Mouse (Mus musculus) intestine, embryonic 15.5 days (tissue): ENCODE measurements around the gene Gabra3. TPM values are rescaled to one million over a fixed set of nuclear protein-coding genes. Genes with fewer than 3 reads are reported as not detected.

Source experiments
- ATAC-seq: fragments of 200-750 bp; cut with Nextera tagmentation; 2 replicates; pipeline ENCODE4 v1.8.0; 2017; ENCODE audit warnings: moderate TSS enrichment, moderate library complexity
- H3K27ac ChIP-seq: fragments of 300-500 bp; sonication (generic); 2 replicates; pipeline ENCODE4 v1.5.1; 2015; ENCODE audit warnings: mild to moderate bottlenecking, inconsistent platforms
- H3K27me3 ChIP-seq: fragments of 300-500 bp; sonication (generic); replicated peaks from 2 replicates; pipeline ENCODE4 v1.6.1; 2015; ENCODE audit warnings: inconsistent platforms
- H3K36me3 ChIP-seq: fragments of 300-500 bp; sonication (generic); 2 replicates; pipeline ENCODE4 v1.6.1; 2015; ENCODE audit warnings: inconsistent platforms
- H3K4me1 ChIP-seq: fragments of 300-500 bp; sonication (generic); replicated peaks from 2 replicates; pipeline ENCODE4 v1.6.1; 2015; ENCODE audit warnings: inconsistent platforms
- H3K4me2 ChIP-seq: fragments of 300-500 bp; sonication (generic); replicated peaks from 2 replicates; pipeline ENCODE4 v1.6.1; 2015; ENCODE audit warnings: mild to moderate bottlenecking, inconsistent platforms
- H3K4me3 ChIP-seq: fragments of 300-500 bp; sonication (generic); replicated peaks from 2 replicates; pipeline ENCODE4 v1.5.1; 2015; ENCODE audit warnings: inconsistent platforms
- H3K9ac ChIP-seq: fragments of 300-500 bp; sonication (generic); 2 replicates; pipeline ENCODE4 v1.6.1; 2015; ENCODE audit warnings: inconsistent platforms
- H3K9me3 ChIP-seq: fragments of 300-500 bp; sonication (generic); 2 replicates; pipeline ENCODE4 v1.6.1; 2016; ENCODE audit warnings: inconsistent platforms
- WGBS: fragments of 180-500 bp; shearing (Covaris S2); methylation state at CpG from one replicate; pipeline ENCODE4 v1.1.7; 2015; 5-methylcytosine and 5-hydroxymethylcytosine counted together
- microRNA counts: library from miRNA; unstranded; fragments of <30 nt; microRNA quantifications from one replicate; lab custom pipeline; 2016
- polyA plus RNA-seq: library from polyadenylated mRNA; unstranded; fragments of >200 nt; fragmentation: Nextera tagmentation; extraction: Ambion mirVana; gene quantifications from 2 replicates; pipeline ENCODE4 v1.2.1, GENCODE M21; 2015

Gabra3 gene
- 2.4 and 2.7 TPM in 2 replicates for polyA plus RNA-seq

DNA sequence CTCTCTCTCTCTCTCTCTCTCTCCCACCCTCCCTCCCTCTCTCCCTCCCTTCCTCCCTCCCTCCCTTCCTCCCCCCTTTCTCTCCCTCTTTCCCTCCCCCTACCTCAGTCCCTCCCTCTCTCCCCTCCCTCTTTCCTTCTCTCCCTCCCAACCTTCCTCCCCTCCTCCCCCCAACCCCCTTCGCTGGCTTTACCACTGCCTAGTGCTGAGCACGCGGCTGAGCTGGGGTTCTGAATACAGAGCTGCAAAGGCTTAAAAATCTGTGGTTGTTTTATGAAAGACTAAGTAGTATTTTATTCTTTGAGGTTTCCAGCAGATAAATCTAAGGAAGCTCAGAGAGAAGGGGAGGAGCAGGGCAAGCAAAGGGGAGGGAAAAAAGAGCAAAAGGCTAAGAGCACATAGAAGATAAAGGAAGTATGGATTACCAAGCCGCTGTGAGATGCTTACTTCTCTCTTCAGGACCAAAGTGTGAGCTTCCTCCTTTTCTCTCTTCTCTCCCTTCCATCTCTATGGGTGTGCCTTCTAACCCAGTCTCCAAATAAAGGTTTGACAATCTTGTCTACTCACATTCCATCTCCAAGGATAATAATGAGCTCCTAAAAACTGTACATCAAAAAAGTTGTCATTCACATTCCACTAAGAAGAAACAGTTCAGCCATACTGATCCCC is at the start of gene Gabra3:
Gabra3 (minus strand) TSS at position 619 of the 669 bp plus-strand sequence.
- Histone ChIP-seq H3K27me3 (no peaks in the 10 kb centered on the region), H3K36me3 (no peaks in the 10 kb centered on the region), H3K4me2 (peak within 1 kb of the TSS; percentile 53), H3K4me3 (peak within 1 kb of the TSS; percentile 24), H3K4me1 (no peaks in the 10 kb centered on the region), H3K9ac (no peak within 1 kb of the TSS), H3K9me3 (no peaks in the 10 kb centered on the region), H3K27ac (no peak within 1 kb of the TSS)
- 14% methylated on average over 4 of the region's 4 CpGs for WGBS
- 0 out of 2 replicates have a peak, but pooled peaks have one; percentile 39 for ATAC-seq

GRCm38 (mm10) chrX:72655789-72656188 is 859 bp downstream of the Gabra3 start:
- H3K4me3 ChIP-seq: peak overlapping the region; percentile 24
- no peak overlapping the region for H3K27ac ChIP-seq
- H3K27me3 ChIP-seq: no peaks in the 10 kb centered on the region
- no peaks in the 10 kb centered on the region for H3K36me3 ChIP-seq
- ATAC-seq: no peak
- H3K9ac ChIP-seq: no peak overlapping the region
- H3K4me1 ChIP-seq: no peaks in the 10 kb centered on the region
- WGBS: 6% methylated on average over 11 of the region's 11 CpGs
- no peaks in the 10 kb centered on the region for H3K9me3 ChIP-seq
- peak overlapping the region; percentile 53 for H3K4me2 ChIP-seq

GRCm38 (mm10) chrX:72655381-72655780 is 1.3 kb downstream of the Gabra3 start:
- Histone ChIP-seq H3K9ac (no peak overlapping the region), H3K27me3 (no peaks in the 10 kb centered on the region), H3K27ac (no peak overlapping the region), H3K4me3 (peak overlapping the region; percentile 24), H3K9me3 (no peaks in the 10 kb centered on the region), H3K36me3 (no peaks in the 10 kb centered on the region), H3K4me1 (no peaks in the 10 kb centered on the region), H3K4me2 (peak overlapping the region; percentile 53)
- ATAC-seq: no peak
- WGBS: 22% methylated on average over 5 of the region's 5 CpGs

DNA sequence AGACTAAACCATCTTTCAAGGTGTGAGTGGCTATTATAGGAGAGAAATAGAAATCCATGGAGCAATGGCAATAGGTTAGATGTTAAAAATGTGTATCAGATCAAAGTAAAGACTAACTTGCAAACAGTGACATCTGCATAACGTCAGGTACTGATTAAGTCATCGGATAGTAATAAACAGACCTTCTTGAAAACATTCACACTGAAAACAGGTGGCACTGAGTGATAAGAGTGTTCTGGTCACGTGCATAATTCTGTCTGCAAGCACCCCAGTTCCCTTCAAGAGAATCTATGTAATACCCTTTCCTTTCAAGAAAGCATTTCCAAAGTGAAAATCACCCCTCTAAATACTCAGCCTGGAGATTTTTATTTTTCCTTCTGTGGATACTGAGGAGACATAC is 6.0 kb downstream of the Gabra3 start:
- H3K27me3 ChIP-seq: no peaks in the 10 kb centered on the region

GRCm38 (mm10) chrX:72644691-72645090 is 12.0 kb downstream of the Gabra3 start:
- no peaks in the 10 kb centered on the region for H3K4me1 ChIP-seq
- WGBS: 59% methylated on average over 2 of the region's 2 CpGs
- H3K27ac ChIP-seq: no peak overlapping the region
- H3K27me3 ChIP-seq: no peaks in the 10 kb centered on the region
- no peak overlapping the region for H3K9ac ChIP-seq
- H3K36me3 ChIP-seq: no peaks in the 10 kb centered on the region
- no peak overlapping the region for H3K4me2 ChIP-seq
- no peak for ATAC-seq
- no peaks in the 10 kb centered on the region for H3K9me3 ChIP-seq
- H3K4me3 ChIP-seq: no peak overlapping the region

More for the DNA sequence above, 6.0 kb downstream of the Gabra3 start:
- Histone ChIP-seq H3K4me2 (no peak overlapping the region), H3K9ac (no peak overlapping the region), H3K36me3 (no peaks in the 10 kb centered on the region), H3K4me3 (no peak overlapping the region), H3K27ac (no peak overlapping the region), H3K4me1 (no peaks in the 10 kb centered on the region), H3K9me3 (no peaks in the 10 kb centered on the region)
- WGBS: 52% methylated on average over 3 of the region's 3 CpGs
- ATAC-seq: no peak

GRCm38 (mm10) chrX:72497284-72497683 is 159.4 kb downstream of the Gabra3 start:
- no peak overlapping the region for H3K4me2 ChIP-seq
- no peaks in the 10 kb centered on the region for H3K36me3 ChIP-seq
- WGBS: 65% methylated on average over 5 of the region's 5 CpGs
- H3K27me3 ChIP-seq: no peaks in the 10 kb centered on the region
- H3K9me3 ChIP-seq: no peaks in the 10 kb centered on the region
- no peak overlapping the region for H3K4me3 ChIP-seq
- no peak for ATAC-seq
- H3K9ac ChIP-seq: no peak overlapping the region
- H3K27ac ChIP-seq: no peak overlapping the region
- no peaks in the 10 kb centered on the region for H3K4me1 ChIP-seq

GRCm38 (mm10) chrX:72489806-72490205 is 166.8 kb downstream of the Gabra3 start:
- no peak overlapping the region for H3K27ac ChIP-seq
- no peaks in the 10 kb centered on the region for H3K4me1 ChIP-seq
- no peak overlapping the region for H3K4me2 ChIP-seq
- no peaks in the 10 kb centered on the region for H3K36me3 ChIP-seq
- WGBS: 73% methylated on average over 2 of the region's 2 CpGs
- ATAC-seq: no peak
- no peaks in the 10 kb centered on the region for H3K9me3 ChIP-seq
- no peak overlapping the region for H3K4me3 ChIP-seq
- H3K9ac ChIP-seq: no peak overlapping the region
- no peaks in the 10 kb centered on the region for H3K27me3 ChIP-seq

GRCm38 (mm10) chrX:72386758-72387157 is 269.9 kb downstream of the Gabra3 start, which contains the start of gene Magea10:
Gene Magea10 (minus strand): TSS chrX:72386858.
- no peak within 1 kb of the TSS for H3K4me2 ChIP-seq
- H3K27me3 ChIP-seq: no peaks in the 10 kb centered on the region
- WGBS: 87% methylated on average over 6 of the region's 6 CpGs
- no peaks in the 10 kb centered on the region for H3K36me3 ChIP-seq
- no peak within 1 kb of the TSS for H3K4me3 ChIP-seq
- ATAC-seq: no peak
- no peaks in the 10 kb centered on the region for H3K4me1 ChIP-seq
- no peak within 1 kb of the TSS for H3K27ac ChIP-seq
- no peak within 1 kb of the TSS for H3K9ac ChIP-seq
- no peaks in the 10 kb centered on the region for H3K9me3 ChIP-seq

MicroRNAs encoded within 50 kb of the gene (microRNA counts, 519-probe panel; counts per million panel counts)
- microRNA mmu-miR-105 (lab: Ali Mortazavi, UCI): 2,463 counts per million, percentile 64 among the panel's probes with 10 or more counts
- 1,298 counts per million, percentile 32 among the panel's probes with 10 or more counts for microRNA mmu-miR-767 (lab: Ali Mortazavi, UCI)

Other genes with a start within 250 kb of the Gabra3 start
- 0.16 and 0.21 TPM in 2 replicates for gene Gabrq, start 168.3 kb upstream of the Gabra3 start, polyA plus RNA-seq